Mouse (Mus musculus) liver, embryonic 11.5 days (tissue): ENCODE data around the gene Strn. TPM values are rescaled to one million over a fixed set of nuclear protein-coding genes. Genes with fewer than 3 reads are reported as not detected.

Source experiments
- ATAC-seq: fragments of 200-750 bp; cut with Nextera tagmentation; replicated peaks from 2 replicates; pipeline ENCODE4 v1.8.0; 2017; ENCODE audit warnings: moderate number of reproducible peaks, mild to moderate bottlenecking, moderate TSS enrichment, moderate library complexity; ENCODE audit not compliant: low FRiP score
- DNase-seq: peaks from one replicate; pipeline ENCODE4 v3.0.0-alpha.2; 2017; ENCODE audit warnings: low spot score
- H3K27ac ChIP-seq: fragments of 300-500 bp; sonication (generic); 2 replicates; pipeline ENCODE4 v1.5.1; 2014; ENCODE audit warnings: mild to moderate bottlenecking, low read depth, low read length, control low read depth
- H3K27me3 ChIP-seq: fragments of 300-500 bp; sonication (generic); replicated peaks from 2 replicates; pipeline ENCODE4 v1.6.1; 2014; ENCODE audit warnings: low read length, mixed read lengths; ENCODE audit not compliant: control insufficient read depth, insufficient read depth
- H3K36me3 ChIP-seq: fragments of 300-500 bp; sonication (generic); 2 replicates; pipeline ENCODE4 v1.6.1; 2014; ENCODE audit warnings: mild to moderate bottlenecking, low read length, moderate library complexity, mixed read lengths; ENCODE audit not compliant: control insufficient read depth, insufficient read depth
- H3K4me1 ChIP-seq: fragments of 300-500 bp; sonication (generic); replicated peaks from 2 replicates; pipeline ENCODE4 v1.6.1; 2014; ENCODE audit warnings: low read length, mixed read lengths; ENCODE audit not compliant: control insufficient read depth, insufficient read depth
- H3K4me2 ChIP-seq: fragments of 300-500 bp; sonication (generic); 2 replicates; pipeline ENCODE4 v1.6.1; 2014; ENCODE audit warnings: mild to moderate bottlenecking, control low read depth, moderate library complexity
- H3K4me3 ChIP-seq: fragments of 300-500 bp; sonication (generic); 2 replicates; pipeline ENCODE4 v1.5.1; 2014; ENCODE audit warnings: low read depth, low read length, control low read depth
- H3K9ac ChIP-seq: fragments of 300-500 bp; sonication (generic); 2 replicates; pipeline ENCODE4 v1.6.1; 2014; ENCODE audit warnings: low read depth, low read length, control low read depth
- H3K9me3 ChIP-seq: fragments of 300-500 bp; sonication (generic); 2 replicates; pipeline ENCODE4 v1.6.1; 2016; ENCODE audit warnings: low read length, inconsistent platforms, mixed read lengths; ENCODE audit not compliant: control insufficient read depth
- WGBS: fragments of 180-500 bp; shearing (Covaris S2); extraction: QIAGEN DNeasy Blood & Tissue Kit; methylation state at CpG from one replicate; pipeline ENCODE4 v1.1.7; 2014; 5-methylcytosine and 5-hydroxymethylcytosine counted together
- polyA plus RNA-seq: library from polyadenylated mRNA; unstranded; fragments of >200 nt; fragmentation: Nextera tagmentation; extraction: Ambion mirVana; gene quantifications from 2 replicates; pipeline ENCODE4 v1.2.1, GENCODE M21; 2014

The Strn gene
- polyA plus RNA-seq, 1 experiment from 2014 or later = 6.8 TPM

GRCm38 (mm10) chr17:78620740-78621139 is 116.3 kb downstream of the Strn start:
- Histone ChIP-seq H3K4me2 (no peak overlapping the region), H3K27me3 (no peaks in the 10 kb centered on the region), H3K4me1 (no peaks in the 10 kb centered on the region), H3K27ac (no peak overlapping the region), H3K9me3 (no peaks in the 10 kb centered on the region), H3K9ac (no peak overlapping the region), H3K4me3 (no peak overlapping the region), H3K36me3 (no peaks in the 10 kb centered on the region)
- DNase-seq (no peak), ATAC-seq (no peak)
- whole genome bisulfite sequencing = 88% methylated on average over 4 of the region's 4 CpGs

- no peak overlapping the region for H3K27ac ChIP-seq
- no peak for DNase-seq
- no peak overlapping the region for H3K4me3 ChIP-seq
- no peaks in the 10 kb centered on the region for H3K9me3 ChIP-seq
- H3K4me1 ChIP-seq = no peaks in the 10 kb centered on the region
- H3K27me3 ChIP-seq = no peaks in the 10 kb centered on the region
- no peak overlapping the region for H3K4me2 ChIP-seq
- no peaks in the 10 kb centered on the region for H3K36me3 ChIP-seq
- no peak overlapping the region for H3K9ac ChIP-seq
- WGBS = 79% methylated on average over 7 of the region's 7 CpGs
- no peak for ATAC-seq
These were observed 117.0 kb downstream of the Strn start for GRCm38 (mm10) chr17:78619981-78620380.

GRCm38 (mm10) chr17:78618164-78618693 is 118.8 kb downstream of the Strn start:
- no peak for DNase-seq

GRCm38 (mm10) chr17:78615096-78615495 is 121.9 kb downstream of the Strn start:
- Histone ChIP-seq H3K9ac (no peak overlapping the region), H3K27ac (no peak overlapping the region), H3K4me2 (no peak overlapping the region), H3K9me3 (no peaks in the 10 kb centered on the region), H3K27me3 (no peaks in the 10 kb centered on the region), H3K4me3 (no peak overlapping the region), H3K4me1 (no peaks in the 10 kb centered on the region), H3K36me3 (no peaks in the 10 kb centered on the region)
- WGBS = 78% methylated on average over 3 of the region's 3 CpGs
- DNase-seq (no peak), ATAC-seq (no peak)

More at GRCm38 (mm10) chr17:78618164-78618693, 118.8 kb downstream of the Strn start:
- H3K4me1 ChIP-seq = no peaks in the 10 kb centered on the region
- H3K27me3 ChIP-seq = no peaks in the 10 kb centered on the region
- no peak overlapping the region for H3K27ac ChIP-seq
- H3K36me3 ChIP-seq = no peaks in the 10 kb centered on the region
- H3K9me3 ChIP-seq = no peaks in the 10 kb centered on the region
- no peak overlapping the region for H3K9ac ChIP-seq
- ATAC-seq = no peak
- WGBS = 76% methylated on average over 5 of the region's 5 CpGs
- no peak overlapping the region for H3K4me2 ChIP-seq
- H3K4me3 ChIP-seq = no peak overlapping the region

- H3K4me1 ChIP-seq = no peaks in the 10 kb centered on the region
- H3K9ac ChIP-seq = no peak overlapping the region
- no peaks in the 10 kb centered on the region for H3K9me3 ChIP-seq
- no peak overlapping the region for H3K4me3 ChIP-seq
- DNase-seq = no peak
- WGBS = 71% methylated on average over 2 of the region's 2 CpGs
- no peaks in the 10 kb centered on the region for H3K36me3 ChIP-seq
- no peak overlapping the region for H3K4me2 ChIP-seq
- H3K27me3 ChIP-seq = no peaks in the 10 kb centered on the region
- H3K27ac ChIP-seq = no peak overlapping the region
- ATAC-seq = no peak
These were observed 122.5 kb downstream of the Strn start for GRCm38 (mm10) chr17:78614481-78614880.

- Histone ChIP-seq H3K4me3 (no peak overlapping the region), H3K4me2 (no peak overlapping the region), H3K27me3 (no peaks in the 10 kb centered on the region), H3K36me3 (no peaks in the 10 kb centered on the region), H3K4me1 (no peaks in the 10 kb centered on the region), H3K9me3 (no peaks in the 10 kb centered on the region), H3K9ac (no peak overlapping the region), H3K27ac (no peak overlapping the region)
- ATAC-seq (no peak), DNase-seq (no peak)
- WGBS = 67% methylated on average over 6 of the region's 6 CpGs
These were observed 125.9 kb downstream of the Strn start for GRCm38 (mm10) chr17:78611117-78611516.

- no peak for ATAC-seq
- 85% methylated on average over 13 of the region's 13 CpGs for WGBS
- Histone ChIP-seq H3K4me1 (no peaks in the 10 kb centered on the region), H3K27me3 (no peaks in the 10 kb centered on the region), H3K4me2 (no peak overlapping the region), H3K9ac (no peak overlapping the region), H3K27ac (no peak overlapping the region), H3K36me3 (no peaks in the 10 kb centered on the region), H3K4me3 (no peak overlapping the region), H3K9me3 (no peaks in the 10 kb centered on the region)
- DNase-seq = no peak
These were observed 127.7 kb downstream of the Strn start for GRCm38 (mm10) chr17:78609191-78609855.

- WGBS = 83% methylated on average over 8 of the region's 8 CpGs
- no peak for ATAC-seq
These were observed 128.3 kb downstream of the Strn start for GRCm38 (mm10) chr17:78608716-78609115.

GRCm38 (mm10) chr17:78608135-78608670 is 128.8 kb downstream of the Strn start:
- WGBS = 59% methylated on average over 16 of the region's 16 CpGs
- H3K4me2 ChIP-seq = no peak overlapping the region
- no peak overlapping the region for H3K27ac ChIP-seq
- no peaks in the 10 kb centered on the region for H3K4me1 ChIP-seq
- H3K9me3 ChIP-seq = no peaks in the 10 kb centered on the region
- no peak overlapping the region for H3K9ac ChIP-seq
- ATAC-seq (no peak), DNase-seq (no peak)
- H3K36me3 ChIP-seq = no peaks in the 10 kb centered on the region
- H3K27me3 ChIP-seq = no peaks in the 10 kb centered on the region
- H3K4me3 ChIP-seq = no peak overlapping the region

More at GRCm38 (mm10) chr17:78608716-78609115, 128.3 kb downstream of the Strn start:
- H3K27ac ChIP-seq = no peak overlapping the region
- H3K4me2 ChIP-seq = no peak overlapping the region
- no peak overlapping the region for H3K9ac ChIP-seq
- no peak overlapping the region for H3K4me3 ChIP-seq
- no peaks in the 10 kb centered on the region for H3K27me3 ChIP-seq
- H3K36me3 ChIP-seq = no peaks in the 10 kb centered on the region
- no peak for DNase-seq
- no peaks in the 10 kb centered on the region for H3K4me1 ChIP-seq
- no peaks in the 10 kb centered on the region for H3K9me3 ChIP-seq
